Mouse (Mus musculus): ENCODE data around the gene G3bp1.

Gene G3bp1

GRCm38 (mm10) chr11:55469048-55469843 is at the start of gene G3bp1:
Gene G3bp1, plus strand, starts transcription at chr11:55469685.
- DNase-seq (ENCODE audit: low read depth, low spot score) = peak; percentile 99
- no peaks in the 10 kb centered on the region for H3K27me3 ChIP-seq (ENCODE audit: control insufficient read depth, insufficient read depth, low read length, poor library complexity, severe bottlenecking)
- H3K36me3 ChIP-seq (ENCODE audit: control insufficient read depth, insufficient read depth, low read length, poor library complexity, severe bottlenecking) = no peaks in the 10 kb centered on the region

GRCm38 (mm10) chr11:55422978-55423377 is 46.5 kb upstream of the G3bp1 start, which contains the start of gene Sparc:
Gene Sparc, minus strand, starts transcription at chr11:55423183.
- no peak for DNase-seq (ENCODE audit: low read depth, low spot score)
- H3K27me3 ChIP-seq (ENCODE audit: control insufficient read depth, insufficient read depth, low read length, poor library complexity, severe bottlenecking) = no peaks in the 10 kb centered on the region
- H3K36me3 ChIP-seq (ENCODE audit: control insufficient read depth, insufficient read depth, low read length, poor library complexity, severe bottlenecking) = no peaks in the 10 kb centered on the region

- no peaks in the 10 kb centered on the region for H3K27me3 ChIP-seq (ENCODE audit: control insufficient read depth, insufficient read depth, low read length, poor library complexity, severe bottlenecking)
- DNase-seq (ENCODE audit: low read depth, low spot score) = no peak
- no peaks in the 10 kb centered on the region for H3K36me3 ChIP-seq (ENCODE audit: control insufficient read depth, insufficient read depth, low read length, poor library complexity, severe bottlenecking)
Measured at GRCm38 (mm10) chr11:55423756-55424155, 45.7 kb upstream of the G3bp1 start.

GRCm38 (mm10) chr11:55424746-55425360 is 44.6 kb upstream of the G3bp1 start:
- Histone ChIP-seq H3K27me3 (ENCODE audit: control insufficient read depth, insufficient read depth, low read length, poor library complexity, severe bottlenecking) (no peaks in the 10 kb centered on the region), H3K36me3 (ENCODE audit: control insufficient read depth, insufficient read depth, low read length, poor library complexity, severe bottlenecking) (no peaks in the 10 kb centered on the region)
- no peak for DNase-seq (ENCODE audit: low read depth, low spot score)

GRCm38 (mm10) chr11:55428186-55429012 is 41.1 kb upstream of the G3bp1 start:
- Histone ChIP-seq H3K36me3 (ENCODE audit: control insufficient read depth, insufficient read depth, low read length, poor library complexity, severe bottlenecking) (no peaks in the 10 kb centered on the region), H3K27me3 (ENCODE audit: control insufficient read depth, insufficient read depth, low read length, poor library complexity, severe bottlenecking) (no peaks in the 10 kb centered on the region)
- no peak for DNase-seq (ENCODE audit: low read depth, low spot score)

- H3K27me3 ChIP-seq (ENCODE audit: control insufficient read depth, insufficient read depth, low read length, poor library complexity, severe bottlenecking) = no peaks in the 10 kb centered on the region
- H3K36me3 ChIP-seq (ENCODE audit: control insufficient read depth, insufficient read depth, low read length, poor library complexity, severe bottlenecking) = no peaks in the 10 kb centered on the region
- DNase-seq (ENCODE audit: low read depth, low spot score) = no peak
Measured at GRCm38 (mm10) chr11:55429973-55430372, 39.5 kb upstream of the G3bp1 start.

GRCm38 (mm10) chr11:55432981-55433380 is 36.5 kb upstream of the G3bp1 start:
- no peaks in the 10 kb centered on the region for H3K36me3 ChIP-seq (ENCODE audit: control insufficient read depth, insufficient read depth, low read length, poor library complexity, severe bottlenecking)
- H3K27me3 ChIP-seq (ENCODE audit: control insufficient read depth, insufficient read depth, low read length, poor library complexity, severe bottlenecking) = no peaks in the 10 kb centered on the region
- DNase-seq (ENCODE audit: low read depth, low spot score) = no peak

GRCm38 (mm10) chr11:55436089-55436488 is 33.4 kb upstream of the G3bp1 start:
- DNase-seq (ENCODE audit: low read depth, low spot score) = no peak
- H3K27me3 ChIP-seq (ENCODE audit: control insufficient read depth, insufficient read depth, low read length, poor library complexity, severe bottlenecking) = no peaks in the 10 kb centered on the region

GRCm38 (mm10) chr11:55438031-55438430 is 31.5 kb upstream of the G3bp1 start:
- no peak for DNase-seq (ENCODE audit: low read depth, low spot score)
- Histone ChIP-seq H3K36me3 (ENCODE audit: control insufficient read depth, insufficient read depth, low read length, poor library complexity, severe bottlenecking) (no peaks in the 10 kb centered on the region), H3K27me3 (ENCODE audit: control insufficient read depth, insufficient read depth, low read length, poor library complexity, severe bottlenecking) (no peaks in the 10 kb centered on the region)

More at GRCm38 (mm10) chr11:55436089-55436488, 33.4 kb upstream of the G3bp1 start:
- H3K36me3 ChIP-seq (ENCODE audit: control insufficient read depth, insufficient read depth, low read length, poor library complexity, severe bottlenecking) = no peaks in the 10 kb centered on the region

- no peaks in the 10 kb centered on the region for H3K36me3 ChIP-seq (ENCODE audit: control insufficient read depth, insufficient read depth, low read length, poor library complexity, severe bottlenecking)
- no peaks in the 10 kb centered on the region for H3K27me3 ChIP-seq (ENCODE audit: control insufficient read depth, insufficient read depth, low read length, poor library complexity, severe bottlenecking)
- no peak for DNase-seq (ENCODE audit: low read depth, low spot score)
Measured at GRCm38 (mm10) chr11:55439718-55440117, 29.8 kb upstream of the G3bp1 start.

GRCm38 (mm10) chr11:55444772-55445171 is 24.7 kb upstream of the G3bp1 start:
- H3K36me3 ChIP-seq (ENCODE audit: control insufficient read depth, insufficient read depth, low read length, poor library complexity, severe bottlenecking) = peaks cover 4% of the 10 kb centered on the region
- DNase-seq (ENCODE audit: low read depth, low spot score) = peak; percentile 66
- H3K27me3 ChIP-seq (ENCODE audit: control insufficient read depth, insufficient read depth, low read length, poor library complexity, severe bottlenecking) = no peaks in the 10 kb centered on the region

GRCm38 (mm10) chr11:55446579-55446978 is 22.9 kb upstream of the G3bp1 start:
- Histone ChIP-seq H3K36me3 (ENCODE audit: control insufficient read depth, insufficient read depth, low read length, poor library complexity, severe bottlenecking) (peaks cover 9% of the 10 kb centered on the region), H3K27me3 (ENCODE audit: control insufficient read depth, insufficient read depth, low read length, poor library complexity, severe bottlenecking) (no peaks in the 10 kb centered on the region)
- DNase-seq (ENCODE audit: low read depth, low spot score) = peak; percentile 77

- Histone ChIP-seq H3K27me3 (ENCODE audit: control insufficient read depth, insufficient read depth, low read length, poor library complexity, severe bottlenecking) (no peaks in the 10 kb centered on the region), H3K36me3 (ENCODE audit: control insufficient read depth, insufficient read depth, low read length, poor library complexity, severe bottlenecking) (peaks cover 11% of the 10 kb centered on the region)
- no peak for DNase-seq (ENCODE audit: low read depth, low spot score)
Measured at GRCm38 (mm10) chr11:55449531-55449930, 20.0 kb upstream of the G3bp1 start.

GRCm38 (mm10) chr11:55450311-55450710 is 19.2 kb upstream of the G3bp1 start:
- no peak for DNase-seq (ENCODE audit: low read depth, low spot score)
- H3K36me3 ChIP-seq (ENCODE audit: control insufficient read depth, insufficient read depth, low read length, poor library complexity, severe bottlenecking) = peaks cover 11% of the 10 kb centered on the region
- no peaks in the 10 kb centered on the region for H3K27me3 ChIP-seq (ENCODE audit: control insufficient read depth, insufficient read depth, low read length, poor library complexity, severe bottlenecking)

- DNase-seq (ENCODE audit: low read depth, low spot score) = no peak
- peaks cover 11% of the 10 kb centered on the region for H3K36me3 ChIP-seq (ENCODE audit: control insufficient read depth, insufficient read depth, low read length, poor library complexity, severe bottlenecking)
- no peaks in the 10 kb centered on the region for H3K27me3 ChIP-seq (ENCODE audit: control insufficient read depth, insufficient read depth, low read length, poor library complexity, severe bottlenecking)
Measured at GRCm38 (mm10) chr11:55453640-55454039, 15.8 kb upstream of the G3bp1 start.
